Mouse (Mus musculus) frontal cortex, adult 2 months (tissue): Measurements from ENCODE around the gene Hsd11b1. TPM values are rescaled to one million over a fixed set of nuclear protein-coding genes. Genes with fewer than 3 reads are reported as not detected.

Source experiments
- polyA plus RNA-seq: library from polyadenylated mRNA; depleted of rRNA; stranded (reverse); fragments of >200 nt; gene quantifications from 2 replicates; pipeline ENCODE4 v1.2.3, GENCODE M21; 2012; rRNA removed

Hsd11b1 gene
- polyA plus RNA-seq, 1 experiment: 21.0 TPM

Other genes starting within 250 kb of the Hsd11b1 start
- 6.3 and 6.5 TPM in 2 replicates for gene Syt14, start 228.3 kb downstream of the Hsd11b1 start, polyA plus RNA-seq
- gene Diexf, start 133.8 kb downstream of the Hsd11b1 start, polyA plus RNA-seq: 17.9 and 18.5 TPM in 2 replicates
- gene Irf6, start 111.0 kb downstream of the Hsd11b1 start, polyA plus RNA-seq: 0.84 and 1.9 TPM in 2 replicates
- gene A130010J15Rik, start 96.0 kb downstream of the Hsd11b1 start, polyA plus RNA-seq: 3.6 and 4.8 TPM in 2 replicates
- 1.00 and 1.6 TPM in 2 replicates for gene Traf3ip3, start 62.4 kb downstream of the Hsd11b1 start, polyA plus RNA-seq
- 0.99 and 1.0 TPM in 2 replicates for gene Lamb3, start 56.4 kb downstream of the Hsd11b1 start, polyA plus RNA-seq
- 21.5 and 22.6 TPM in 2 replicates for gene G0s2, start 9.1 kb upstream of the Hsd11b1 start, polyA plus RNA-seq
- 28.4 and 35.9 TPM in 2 replicates for gene Camk1g, start 106.2 kb upstream of the Hsd11b1 start, polyA plus RNA-seq